Mouse (Mus musculus) adrenal gland (tissue): Measurements from ENCODE around the gene Pde4c.

Experiments
- intact Hi-C: fragments of 180-260 bp; cut with DNase I; formaldehyde crosslinking; loops from one replicate; pipeline ENCODE4 v1.15.1; 2025

Pde4c gene

DNA sequence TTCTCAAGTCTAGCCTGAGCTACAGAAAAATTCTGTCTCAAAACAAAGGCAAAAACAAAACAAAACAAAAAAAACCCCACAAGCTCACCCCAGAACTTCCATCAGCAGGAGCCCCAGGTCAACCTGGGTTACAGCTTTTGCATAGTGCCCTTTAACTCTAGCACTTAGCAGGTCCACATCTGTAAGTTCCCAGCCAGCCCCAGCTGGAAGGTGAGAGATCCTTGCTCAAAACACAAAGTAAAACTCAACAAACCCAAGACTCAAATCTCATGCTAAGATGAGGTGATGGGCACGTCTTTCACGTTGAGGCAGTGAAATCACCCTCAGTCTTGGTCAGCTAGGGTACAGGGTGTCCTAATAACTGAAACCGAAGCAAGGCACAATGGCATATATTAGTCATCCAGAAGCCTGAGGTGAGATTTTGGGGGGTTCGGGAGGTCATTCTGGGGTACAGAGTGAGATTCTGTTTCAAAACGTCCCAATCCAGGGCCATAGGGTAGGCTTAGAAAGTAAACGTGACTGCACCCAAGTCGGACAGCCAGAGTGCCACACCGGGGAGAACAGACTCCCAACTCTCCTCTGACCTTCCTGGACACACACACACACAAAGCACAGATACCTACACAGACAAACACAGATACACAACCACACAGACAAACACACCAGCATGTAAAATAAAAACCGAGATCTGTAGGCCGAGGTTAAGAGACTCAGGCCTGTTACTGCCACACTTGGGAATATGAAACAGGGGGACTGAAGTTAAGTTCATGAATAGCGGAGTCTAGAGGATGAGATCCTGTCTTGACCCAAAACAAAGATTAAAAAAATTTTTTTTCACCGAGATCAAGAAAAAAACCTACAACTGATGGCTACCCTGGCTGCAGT lies 25.9 kb upstream of the Pde4c start:
- intact Hi-C loops, result no loop called here

DNA sequence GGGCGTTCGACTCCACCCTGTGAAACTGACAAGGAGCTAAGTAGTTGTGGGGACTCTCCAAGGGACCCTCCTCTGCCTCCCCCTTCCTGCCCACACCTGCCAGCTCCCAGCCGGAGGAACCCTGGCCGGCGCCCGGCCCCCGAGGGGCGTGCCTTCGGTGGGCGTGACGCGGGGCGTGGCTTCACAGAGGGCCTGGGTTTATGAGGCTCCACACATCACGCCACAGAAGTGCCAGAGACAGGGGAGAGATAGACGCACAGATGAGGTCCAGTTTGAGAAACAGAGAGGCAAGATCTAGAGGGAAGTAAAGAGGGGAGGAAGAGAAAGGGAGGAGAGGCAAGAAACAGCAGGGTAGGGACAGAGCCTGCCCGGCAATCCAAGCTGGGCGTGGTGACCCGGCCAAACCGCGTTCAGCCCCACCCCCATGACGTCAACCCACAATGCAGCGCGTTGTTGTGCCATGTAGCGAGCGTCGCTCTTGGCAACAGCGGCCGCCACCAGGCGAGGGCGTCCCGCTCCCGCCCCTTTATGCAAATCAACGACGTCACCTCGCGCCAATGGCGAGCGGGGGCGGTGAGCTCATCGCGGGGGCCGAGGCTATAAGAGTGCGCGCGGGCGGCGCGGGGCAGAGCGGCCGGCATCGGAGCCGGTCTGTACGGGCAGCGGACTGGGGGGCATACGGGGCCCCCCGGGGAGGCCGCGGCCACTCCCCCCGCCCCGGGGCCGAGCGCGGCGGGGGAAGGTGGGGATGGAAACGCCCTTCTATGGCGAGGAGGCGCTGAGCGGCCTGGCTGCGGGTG lies 25.0 kb upstream of the Pde4c start, which contains the start of gene Jund:
Gene Jund (plus strand): TSS at position 640 of the 800 bp plus-strand sequence.
- intact Hi-C loops, result no loop called here

DNA sequence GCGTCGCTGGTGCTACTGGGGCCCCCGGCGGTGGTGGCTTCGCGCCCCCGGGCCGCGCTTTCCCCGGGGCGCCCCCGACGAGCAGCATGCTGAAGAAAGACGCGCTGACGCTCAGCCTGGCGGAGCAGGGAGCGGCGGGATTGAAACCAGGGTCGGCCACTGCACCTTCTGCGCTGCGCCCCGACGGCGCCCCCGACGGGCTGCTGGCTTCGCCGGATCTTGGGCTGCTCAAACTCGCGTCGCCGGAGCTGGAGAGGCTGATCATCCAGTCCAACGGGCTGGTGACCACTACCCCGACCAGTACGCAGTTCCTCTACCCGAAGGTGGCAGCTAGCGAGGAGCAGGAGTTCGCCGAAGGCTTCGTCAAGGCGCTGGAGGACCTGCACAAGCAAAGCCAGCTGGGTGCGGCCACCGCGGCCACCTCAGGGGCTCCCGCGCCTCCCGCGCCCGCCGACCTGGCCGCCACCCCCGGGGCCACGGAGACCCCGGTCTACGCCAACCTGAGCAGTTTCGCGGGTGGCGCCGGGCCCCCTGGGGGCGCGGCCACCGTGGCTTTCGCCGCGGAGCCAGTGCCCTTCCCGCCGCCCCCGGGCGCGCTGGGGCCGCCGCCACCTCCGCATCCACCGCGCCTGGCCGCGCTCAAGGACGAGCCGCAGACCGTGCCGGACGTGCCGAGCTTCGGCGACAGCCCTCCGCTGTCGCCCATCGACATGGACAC lies 24.2 kb upstream of the Pde4c start:
- intact Hi-C loops, result no loop called here

DNA sequence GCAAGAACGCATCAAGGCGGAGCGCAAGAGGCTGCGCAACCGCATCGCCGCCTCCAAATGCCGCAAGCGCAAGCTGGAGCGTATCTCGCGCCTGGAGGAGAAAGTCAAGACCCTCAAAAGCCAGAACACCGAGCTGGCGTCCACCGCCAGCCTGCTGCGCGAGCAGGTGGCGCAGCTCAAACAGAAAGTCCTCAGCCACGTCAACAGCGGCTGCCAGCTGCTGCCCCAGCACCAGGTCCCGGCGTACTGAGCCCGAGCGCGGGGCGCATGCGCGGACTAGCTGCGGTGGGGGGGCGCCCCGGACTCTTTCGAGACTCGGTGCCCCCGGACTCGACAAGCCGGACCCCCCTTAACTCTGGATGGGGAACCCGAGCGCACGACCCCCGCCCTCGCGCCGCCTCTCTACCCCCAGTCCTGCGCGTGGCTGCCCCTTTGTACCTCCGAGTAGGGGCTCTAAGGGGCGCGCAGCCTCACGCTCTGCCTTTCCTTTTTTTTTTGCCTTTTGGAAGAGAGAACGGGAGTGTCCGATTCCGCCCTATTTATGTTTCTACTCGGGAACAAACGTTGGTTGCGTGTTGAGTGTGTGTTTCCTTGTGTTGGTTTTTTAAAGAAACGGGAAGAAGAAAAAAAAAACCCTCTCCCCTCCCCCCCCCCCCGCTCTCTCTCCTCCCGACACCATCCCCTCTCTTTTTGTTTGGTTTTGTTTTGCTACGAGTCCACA lies 23.5 kb upstream of the Pde4c start:
- intact Hi-C loops, result loop anchor here (10.0 kb wide), 1 partner anchor 45 kb away; no protein-coding TSS in a partner anchor

DNA sequence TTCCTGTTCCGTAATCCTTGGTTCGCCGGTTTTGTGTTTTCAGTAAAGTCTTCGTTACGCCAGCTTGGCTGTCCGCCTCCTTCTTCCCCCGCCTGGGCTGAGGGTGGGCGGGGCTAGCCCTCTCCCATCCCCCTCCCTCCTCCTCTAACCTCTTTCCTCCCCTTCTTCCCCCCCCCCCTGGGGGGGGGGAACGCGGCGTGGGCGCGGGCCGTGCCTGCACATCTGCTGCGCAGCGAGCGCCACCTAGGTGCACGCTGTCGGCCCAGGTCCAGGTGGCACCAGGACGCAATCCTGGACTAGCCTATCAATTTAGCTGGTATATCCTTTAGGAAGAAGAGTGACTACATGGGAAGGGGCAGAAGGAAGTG lies 23.0 kb upstream of the Pde4c start:
- intact Hi-C loops, result loop anchor here (10.0 kb wide), 1 partner anchor 46 kb away; no protein-coding TSS in a partner anchor

DNA sequence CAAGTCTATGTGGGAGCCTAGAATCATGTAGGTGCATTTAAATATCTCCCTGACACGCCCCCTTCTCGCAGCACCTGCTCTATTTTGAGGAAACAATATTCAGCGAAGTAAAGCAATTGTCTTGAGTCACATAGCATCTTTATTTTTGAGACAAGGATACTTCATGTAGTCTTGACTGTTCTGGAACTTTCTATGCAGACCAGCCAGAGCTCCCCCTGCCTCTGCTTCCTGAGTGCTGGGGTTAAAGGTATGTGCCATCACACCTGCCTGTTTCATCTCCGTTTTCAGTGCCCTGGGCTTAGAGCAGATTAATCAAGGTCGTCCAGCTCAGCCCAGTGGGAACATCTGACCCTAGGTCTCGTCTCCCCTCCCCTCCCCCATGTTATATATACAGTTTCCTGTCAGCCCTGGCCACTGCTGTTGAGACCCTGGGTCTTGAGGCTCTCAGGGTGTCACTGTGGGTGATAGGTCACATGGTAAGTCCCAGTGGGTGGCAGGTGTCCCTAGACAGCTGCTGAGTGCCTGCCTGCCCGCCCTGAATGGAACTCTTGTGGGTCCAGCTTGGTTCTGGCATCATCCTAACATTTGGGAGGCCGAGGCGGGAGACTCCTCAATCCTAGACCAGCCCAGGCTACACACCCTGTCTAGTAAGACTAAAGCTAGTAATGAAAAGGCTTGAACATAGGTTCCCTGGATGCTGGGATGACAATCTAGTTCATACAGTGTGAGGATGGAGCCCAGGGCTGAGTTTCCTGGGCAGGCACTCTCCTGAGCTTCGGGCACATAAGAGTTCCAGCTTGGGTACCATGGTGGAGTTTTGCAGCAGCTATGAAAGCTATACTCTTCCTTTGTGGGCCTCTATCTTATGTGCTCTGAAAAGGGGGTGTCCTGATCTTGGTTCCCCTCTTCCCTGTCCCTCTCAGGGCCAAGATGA lies 22.2 kb upstream of the Pde4c start:
- intact Hi-C loops, result loop anchor here (1.0 to 10.0 kb wide), 2 partner anchors 29 to 47 kb away; no protein-coding TSS in a partner anchor

DNA sequence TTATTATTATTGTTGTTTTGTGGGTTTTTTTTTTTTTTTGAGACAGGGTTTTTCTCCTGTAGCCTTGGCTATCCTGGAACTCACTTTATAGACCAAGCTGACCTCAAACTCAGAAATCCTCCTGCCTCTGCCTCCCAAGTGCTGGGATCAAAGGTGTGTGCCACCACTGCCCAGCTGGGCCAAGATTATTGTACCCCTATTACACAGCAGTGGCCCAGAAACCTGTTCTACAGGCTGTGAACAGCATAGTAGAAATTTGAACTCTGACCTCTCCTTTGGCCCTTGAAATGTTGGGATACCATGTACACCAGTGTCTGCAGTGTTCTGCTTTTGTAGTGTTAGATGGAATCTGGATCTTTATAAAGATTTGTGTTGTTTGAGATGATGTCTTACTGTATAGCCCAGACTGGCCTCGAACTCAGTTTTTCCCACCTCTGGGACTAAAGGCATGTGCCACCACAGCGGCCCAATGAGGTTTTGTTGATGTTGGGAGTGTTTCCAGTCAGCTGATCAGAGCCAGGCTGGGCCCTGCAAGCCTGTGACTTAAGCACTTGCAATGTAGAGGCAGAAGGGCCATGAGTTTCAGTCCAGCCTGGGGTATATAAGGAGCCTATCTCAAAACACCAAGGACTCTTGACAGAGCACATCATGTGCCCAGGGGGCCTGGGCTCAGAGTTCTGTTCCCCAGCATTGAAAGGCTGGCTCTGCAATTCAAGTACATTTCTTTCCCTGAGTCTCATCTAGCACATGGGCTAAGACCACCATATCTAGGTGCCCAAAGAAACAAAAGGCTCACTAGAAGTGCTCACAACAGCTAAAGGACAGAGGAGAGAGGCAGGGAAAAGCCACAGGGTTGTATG lies 21.3 kb upstream of the Pde4c start:
- intact Hi-C loops, result loop anchor here (1.0 to 10.0 kb wide), 2 partner anchors 30 to 47 kb away; no protein-coding TSS in a partner anchor

DNA sequence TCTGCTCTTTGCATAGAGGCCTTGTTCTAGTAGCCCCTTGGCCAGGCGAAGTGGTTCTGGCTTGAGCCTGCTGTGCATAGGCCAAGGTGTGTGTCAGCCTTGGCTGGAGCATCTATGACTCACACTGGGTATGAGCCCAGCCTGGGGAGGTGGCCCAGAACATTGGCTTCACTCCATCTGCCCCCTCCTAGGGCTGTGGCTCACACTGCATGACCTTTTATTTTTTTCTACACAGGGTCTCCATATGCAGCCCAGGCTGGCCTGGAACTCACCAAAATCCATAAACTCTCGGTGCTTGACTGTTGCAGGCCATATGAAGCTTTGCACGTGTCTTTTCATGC lies 20.7 kb upstream of the Pde4c start:
- intact Hi-C loops, result loop anchor here (10.0 kb wide), 1 partner anchor 48 kb away; no protein-coding TSS in a partner anchor

DNA sequence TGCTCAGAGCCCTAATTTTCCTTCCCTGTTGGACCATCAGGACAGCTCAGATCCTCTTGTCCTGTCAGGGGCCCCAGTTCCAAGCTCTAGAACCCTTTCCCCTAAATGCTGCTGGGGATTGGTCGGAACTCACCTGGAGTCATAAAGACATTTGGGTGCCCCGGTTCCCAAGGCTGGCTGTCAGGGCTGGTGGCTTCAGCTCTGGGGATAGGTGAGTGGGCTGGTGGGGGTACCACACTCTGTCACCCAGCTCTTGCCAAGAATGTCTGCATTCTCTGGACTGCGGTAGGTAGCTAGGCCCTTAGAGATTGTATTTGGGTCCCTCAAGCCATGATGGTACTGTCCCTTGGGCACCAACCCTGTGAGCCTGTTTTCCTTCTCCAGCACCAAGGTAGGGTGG lies 20.2 kb upstream of the Pde4c start, which contains the start of gene Iqcn:
Gene Iqcn (plus strand): TSS at position 171 of the 400 bp plus-strand sequence.
- intact Hi-C loops, result loop anchor here (10.0 kb wide), 1 partner anchor 48 kb away; no protein-coding TSS in a partner anchor

DNA sequence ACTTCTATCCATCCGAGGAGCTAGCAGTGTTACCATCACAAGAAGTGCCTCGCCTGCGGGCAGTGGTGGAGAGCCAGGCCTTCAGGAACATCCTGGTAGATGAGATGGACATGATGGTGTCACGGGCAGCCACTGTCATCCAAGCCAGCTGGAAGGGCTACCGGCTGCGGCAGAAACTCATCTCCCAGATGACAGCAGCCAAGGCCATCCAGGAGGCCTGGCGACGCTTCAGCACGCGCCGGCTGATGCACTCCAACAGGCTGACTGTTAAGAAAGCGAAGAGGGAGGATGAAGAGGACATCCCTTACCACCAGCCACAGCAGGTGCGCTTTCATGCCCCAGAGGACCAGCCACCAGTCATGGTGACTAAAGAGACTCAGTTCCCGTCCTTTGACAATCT lies 15.2 kb upstream of the Pde4c start:
- intact Hi-C loops, result loop anchor here (10.0 kb wide), 1 partner anchor 53 kb away; no protein-coding TSS in a partner anchor

DNA sequence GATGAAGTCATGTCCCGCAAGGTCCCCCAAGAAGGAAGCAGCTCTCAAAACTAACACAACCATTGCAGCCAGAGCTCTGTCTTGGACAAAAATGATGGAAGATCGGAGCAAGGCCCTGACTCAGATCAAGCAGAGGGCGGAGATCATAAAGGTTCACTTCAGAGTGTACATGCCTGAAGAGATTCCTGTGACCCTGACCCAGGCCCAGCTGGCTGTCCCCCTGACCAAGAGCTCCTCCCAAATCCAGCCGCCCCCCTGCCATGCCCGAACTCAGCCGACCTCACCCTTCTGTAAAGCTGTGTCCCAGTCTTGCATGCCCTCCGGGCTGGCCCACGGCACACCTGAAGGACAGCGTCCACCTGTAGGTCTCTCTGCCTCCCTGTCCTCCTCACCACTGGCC lies 13.7 kb upstream of the Pde4c start:
- intact Hi-C loops, result loop anchor here (10.0 kb wide), 1 partner anchor 55 kb away; no protein-coding TSS in a partner anchor

DNA sequence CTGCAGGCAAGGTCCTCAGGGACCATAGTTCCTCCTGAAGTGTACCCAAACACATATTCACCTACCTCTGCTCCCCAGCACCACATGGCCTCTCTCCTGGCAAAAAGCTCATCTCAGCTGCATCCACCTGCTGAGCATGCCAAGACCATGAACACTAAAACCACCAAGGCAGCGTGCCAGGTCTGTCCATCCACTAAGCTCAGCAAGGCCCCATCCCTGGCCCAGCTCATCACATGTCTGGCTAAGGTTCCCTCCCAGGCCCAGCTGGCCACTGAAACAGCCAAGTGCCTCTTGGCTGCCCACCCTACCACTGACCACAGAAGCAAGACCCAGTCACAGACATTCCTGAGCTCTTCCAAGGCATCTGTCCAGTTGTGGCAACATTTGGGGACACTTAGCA lies 13.2 kb upstream of the Pde4c start:
- intact Hi-C loops, result no loop called here

DNA sequence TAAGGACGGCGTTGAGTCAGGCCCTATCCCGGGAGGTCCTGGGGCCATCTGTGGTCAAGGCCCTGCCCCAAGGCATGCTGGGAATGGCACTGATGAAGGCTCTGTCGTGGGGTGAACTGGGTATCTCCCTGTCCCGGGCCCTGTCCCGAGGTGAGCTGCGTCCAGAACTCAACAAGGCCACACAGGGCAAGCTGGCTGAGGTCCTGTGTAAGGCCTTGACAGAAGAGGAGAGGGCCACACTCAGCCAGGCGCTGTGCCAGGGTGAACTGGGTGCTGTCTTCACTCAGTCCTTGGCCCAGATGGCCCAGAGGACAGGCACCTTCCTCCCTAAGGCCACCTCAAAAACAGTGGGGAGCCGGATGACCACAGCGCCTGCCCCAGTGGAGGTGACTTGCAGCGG lies 12.5 kb upstream of the Pde4c start:
- intact Hi-C loops, result no loop called here

DNA sequence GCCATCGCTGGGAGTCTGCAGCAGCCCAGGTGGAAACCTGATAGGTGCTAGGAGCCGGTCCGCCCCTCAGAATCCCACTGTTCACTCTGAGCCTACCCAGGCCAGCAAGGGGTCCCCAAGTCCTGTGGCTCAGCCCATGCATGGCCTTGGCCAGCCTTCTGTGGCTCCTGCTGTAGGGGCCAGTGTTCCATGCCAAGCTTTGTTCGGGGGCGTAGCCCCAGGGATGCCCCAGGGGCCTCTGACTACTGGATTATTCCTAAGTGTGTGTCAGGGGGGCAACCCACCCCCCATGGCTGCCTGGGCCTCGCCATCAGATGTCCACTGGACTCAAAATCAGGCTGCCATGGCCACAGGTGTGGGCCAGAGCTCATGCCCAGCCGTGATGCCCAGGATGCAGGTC lies 9.5 kb upstream of the Pde4c start:
- intact Hi-C loops, result no loop called here

DNA sequence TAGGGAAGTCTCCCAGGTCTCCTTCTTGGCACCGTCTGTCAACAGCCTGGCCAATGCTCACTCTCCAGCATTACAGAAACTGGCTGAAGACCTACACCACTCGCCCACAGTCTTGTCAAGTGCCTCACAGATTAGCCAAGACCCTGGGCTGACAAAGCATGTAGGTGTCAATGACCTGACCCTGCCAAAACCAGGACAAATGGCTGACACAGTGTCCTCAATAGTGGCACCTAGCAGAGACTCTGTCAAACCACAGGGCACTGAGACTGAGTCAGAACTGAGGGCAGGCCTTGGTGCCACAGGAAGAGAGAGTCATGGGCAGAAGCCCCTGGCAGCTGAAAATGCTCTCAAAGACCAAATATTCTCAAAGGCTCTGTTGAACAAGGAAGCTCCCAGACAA lies 8.4 kb upstream of the Pde4c start:
- intact Hi-C loops, result no loop called here

DNA sequence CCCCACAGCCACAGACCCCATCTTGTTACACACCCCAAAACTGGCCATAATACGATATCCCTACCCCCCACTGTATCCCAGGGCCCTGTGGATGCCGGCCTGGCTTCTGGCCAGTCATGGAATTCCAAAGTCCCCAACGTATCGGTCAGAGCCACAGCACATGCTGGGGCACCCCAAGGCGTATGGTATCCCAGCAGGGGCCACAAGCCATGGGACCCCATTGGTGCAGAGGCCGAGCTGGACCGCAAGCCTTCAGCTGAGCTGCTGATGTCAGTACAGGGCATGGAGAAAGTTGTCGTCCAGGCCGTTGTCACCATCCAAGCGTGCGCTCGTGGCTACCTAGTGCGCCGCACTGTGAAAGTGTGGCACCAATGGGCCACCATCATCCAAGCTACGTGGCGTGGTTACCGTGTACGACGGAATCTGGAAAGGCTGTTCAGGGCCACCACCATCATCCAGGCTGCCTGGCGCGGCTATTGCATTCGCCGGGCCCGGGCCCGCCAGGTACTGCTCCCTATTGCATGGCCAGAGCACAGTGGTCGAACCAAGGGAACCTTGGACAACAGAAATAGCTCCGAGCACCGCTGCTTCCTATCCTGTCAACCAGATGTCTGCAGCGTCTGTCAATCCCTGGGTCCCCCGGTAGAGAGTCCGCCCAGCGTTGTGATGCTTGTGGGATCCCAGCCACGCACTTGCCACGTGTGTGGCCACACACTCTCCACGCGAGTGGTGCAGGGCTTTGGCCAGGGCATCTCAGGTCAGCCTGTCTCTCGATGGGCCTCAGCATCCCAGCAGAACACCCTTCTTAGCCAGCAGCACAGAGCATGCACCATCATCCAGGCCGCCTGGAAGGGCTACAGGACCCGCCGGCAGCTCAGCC lies 6.8 kb upstream of the Pde4c start:
- intact Hi-C loops, result no loop called here

DNA sequence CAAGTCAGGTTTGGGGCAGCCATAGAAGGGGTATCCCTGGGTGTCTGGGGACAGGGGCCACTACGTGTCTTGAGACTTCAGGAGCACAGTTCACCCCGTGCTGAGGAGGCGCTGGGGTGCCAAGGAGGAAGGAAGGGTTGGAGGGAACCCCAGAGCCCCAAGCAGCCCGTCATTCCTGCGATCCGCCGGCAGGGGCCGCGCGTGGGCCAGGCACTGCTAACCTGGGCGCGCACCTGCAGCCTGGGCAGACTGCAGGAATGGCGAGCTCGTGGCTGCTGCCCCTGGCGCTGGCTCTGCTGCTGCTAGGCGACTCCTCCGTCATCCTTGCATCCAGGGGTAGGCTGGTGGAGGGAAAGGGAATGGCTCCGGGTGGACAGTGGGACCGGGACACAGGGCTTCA lies 5.2 kb upstream of the Pde4c start, which contains the start of gene Gm3336:
Gene Gm3336 (plus strand): TSS at position 247 of the 400 bp plus-strand sequence.
- intact Hi-C loops, result no loop called here
